Mouse (Mus musculus): Measurements from ENCODE around the gene Pik3r2.
A peak's percentile ranks its signal among the peaks of the same experiment; 100 is the strongest.

The Pik3r2 gene

GRCm38 (mm10) chr8:70758308-70758615 is 18.3 kb downstream of the Pik3r2 start:
- DNase-seq (ENCODE audit: low read depth, low spot score): no peak

GRCm38 (mm10) chr8:70757523-70758307 is 18.8 kb downstream of the Pik3r2 start:
- DNase-seq (ENCODE audit: low read depth, low spot score): no peak

DNA sequence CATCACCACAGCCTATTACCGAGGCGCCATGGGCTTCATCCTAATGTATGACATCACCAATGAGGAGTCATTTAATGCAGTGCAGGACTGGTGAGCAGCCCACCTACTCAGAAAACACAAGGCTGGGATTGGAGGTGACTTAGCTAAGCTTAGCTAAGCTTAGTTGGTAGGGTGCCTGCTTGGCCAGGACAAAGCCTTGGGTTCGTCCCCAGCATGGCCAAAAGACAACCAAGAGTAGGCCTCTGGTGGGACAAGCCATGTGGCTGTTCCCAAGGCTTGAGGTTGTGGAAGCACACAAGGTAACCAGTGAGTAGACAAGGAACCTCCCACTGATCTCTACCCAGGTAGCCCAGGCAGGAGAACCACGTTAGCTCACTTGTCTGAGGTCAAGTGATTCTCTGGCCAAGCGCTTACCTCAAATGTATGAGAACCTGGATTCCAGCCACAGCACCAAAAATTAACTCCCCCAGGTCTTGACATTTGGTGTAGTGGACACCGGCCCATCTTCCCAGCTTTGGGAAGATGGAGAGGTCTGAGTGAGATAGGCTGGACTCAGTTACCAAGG is 20.0 kb downstream of the Pik3r2 start:
- no peak for DNase-seq (ENCODE audit: low read depth, low spot score)

DNA sequence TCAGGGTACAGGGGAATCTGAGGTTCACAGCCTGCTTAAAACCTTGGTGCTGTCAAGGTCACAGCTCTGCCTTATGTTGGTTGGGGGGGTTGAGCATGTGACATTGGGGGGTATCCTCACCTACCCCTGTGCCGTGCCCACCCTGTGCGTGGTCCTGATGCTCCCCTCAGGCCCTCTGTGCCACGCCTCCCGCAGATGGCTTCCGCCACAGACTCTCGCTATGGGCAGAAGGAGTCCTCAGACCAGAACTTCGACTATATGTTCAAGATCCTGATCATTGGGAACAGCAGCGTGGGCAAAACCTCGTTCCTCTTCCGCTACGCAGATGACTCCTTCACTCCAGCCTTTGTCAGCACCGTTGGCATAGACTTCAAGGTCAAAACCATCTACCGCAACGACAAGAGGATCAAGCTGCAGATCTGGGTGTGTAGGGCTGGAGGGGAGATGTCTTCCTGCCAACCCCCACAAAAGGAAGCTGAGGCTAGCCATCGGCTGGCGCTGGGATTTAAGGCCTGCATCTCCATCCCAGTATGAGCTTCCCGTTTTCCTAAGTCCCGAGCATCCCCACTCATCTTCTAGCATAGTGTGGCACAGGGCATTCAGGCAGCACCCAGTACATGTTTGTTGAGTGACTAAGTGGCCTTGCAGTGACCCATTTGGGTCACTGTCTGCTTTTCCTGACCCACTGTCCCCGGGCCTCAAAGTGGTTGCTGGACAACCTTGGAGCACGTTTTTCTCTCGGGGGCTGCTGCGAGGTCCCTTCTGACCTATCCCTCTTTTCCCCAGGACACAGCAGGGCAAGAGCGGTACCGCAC is 20.6 kb downstream of the Pik3r2 start:
- no peak for DNase-seq (ENCODE audit: low read depth, low spot score)

DNA sequence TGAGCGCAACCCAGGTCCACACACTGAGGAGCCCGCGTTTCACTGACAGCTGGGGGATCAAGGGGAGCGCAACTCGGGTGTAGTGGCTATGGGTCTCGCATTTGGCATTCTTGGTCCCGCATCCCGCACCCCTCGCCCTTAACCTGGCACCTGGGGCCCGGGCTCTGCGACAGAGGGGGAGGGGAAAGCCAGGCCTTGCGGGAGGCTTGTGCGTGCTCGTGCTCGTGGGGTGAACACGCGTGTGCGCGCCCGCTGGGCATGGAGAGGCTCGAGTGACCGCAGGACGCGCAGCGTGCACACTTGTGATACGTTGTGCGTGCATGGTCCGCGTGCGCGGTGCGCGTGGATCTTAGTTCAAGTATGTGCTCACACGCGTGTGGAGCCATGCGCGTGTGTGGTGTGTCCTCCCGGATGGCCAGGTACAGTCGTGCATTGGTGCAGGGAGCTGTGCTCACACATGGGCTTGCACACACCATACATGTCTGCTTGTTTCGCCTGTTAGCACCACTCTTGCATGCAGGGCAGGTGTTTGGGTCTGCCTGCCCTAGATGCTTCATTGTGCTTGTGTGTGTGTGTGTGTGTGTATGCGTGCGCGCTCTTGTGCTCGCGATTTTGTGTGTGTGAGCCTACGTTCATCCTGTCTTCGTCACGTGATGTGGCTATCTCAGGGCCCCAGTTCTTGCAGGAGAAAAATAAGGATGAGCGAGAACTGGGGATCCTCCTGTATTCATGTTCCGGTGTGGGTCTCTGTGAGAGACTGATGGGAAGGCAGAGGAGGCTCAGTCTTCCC is 21.4 kb downstream of the Pik3r2 start:
- DNase-seq (ENCODE audit: low read depth, low spot score): no peak

- DNase-seq (ENCODE audit: low read depth, low spot score): peak; percentile 94
Observed at GRCm38 (mm10) chr8:70754043-70754870, 22.3 kb downstream of the Pik3r2 start, which contains the start of gene Rab3a. TSS of gene Rab3a (plus strand) at chr8:70754679.

- no peak for DNase-seq (ENCODE audit: low read depth, low spot score)
Observed at GRCm38 (mm10) chr8:70753151-70753550, 23.4 kb downstream of the Pik3r2 start.

- peak; percentile 51 for DNase-seq (ENCODE audit: low read depth, low spot score)
Observed at GRCm38 (mm10) chr8:70752000-70752764, 24.3 kb downstream of the Pik3r2 start.

- no peak for DNase-seq (ENCODE audit: low read depth, low spot score)
Observed at GRCm38 (mm10) chr8:70750128-70750680, 26.3 kb downstream of the Pik3r2 start.

GRCm38 (mm10) chr8:70749097-70749674 is 27.3 kb downstream of the Pik3r2 start:
- DNase-seq (ENCODE audit: low read depth, low spot score): no peak

GRCm38 (mm10) chr8:70748246-70749096 is 28.0 kb downstream of the Pik3r2 start:
- no peak for DNase-seq (ENCODE audit: low read depth, low spot score)

- DNase-seq (ENCODE audit: low read depth, low spot score): no peak
Observed at GRCm38 (mm10) chr8:70747211-70747890, 29.2 kb downstream of the Pik3r2 start.

GRCm38 (mm10) chr8:70746676-70747075 is 29.8 kb downstream of the Pik3r2 start:
- DNase-seq (ENCODE audit: low read depth, low spot score): no peak

- no peak for DNase-seq (ENCODE audit: low read depth, low spot score)
Observed at GRCm38 (mm10) chr8:70745691-70746220, 30.8 kb downstream of the Pik3r2 start.

- no peak for DNase-seq (ENCODE audit: low read depth, low spot score)
Observed at GRCm38 (mm10) chr8:70744806-70745205, 31.7 kb downstream of the Pik3r2 start.

- DNase-seq (ENCODE audit: low read depth, low spot score): no peak
Observed at GRCm38 (mm10) chr8:70743656-70744590, 32.6 kb downstream of the Pik3r2 start.

Data from embryo, embryonic 11.5 days (tissue).